Mouse (Mus musculus): ENCODE measurements around the gene Tkfc.

The Tkfc gene

DNA sequence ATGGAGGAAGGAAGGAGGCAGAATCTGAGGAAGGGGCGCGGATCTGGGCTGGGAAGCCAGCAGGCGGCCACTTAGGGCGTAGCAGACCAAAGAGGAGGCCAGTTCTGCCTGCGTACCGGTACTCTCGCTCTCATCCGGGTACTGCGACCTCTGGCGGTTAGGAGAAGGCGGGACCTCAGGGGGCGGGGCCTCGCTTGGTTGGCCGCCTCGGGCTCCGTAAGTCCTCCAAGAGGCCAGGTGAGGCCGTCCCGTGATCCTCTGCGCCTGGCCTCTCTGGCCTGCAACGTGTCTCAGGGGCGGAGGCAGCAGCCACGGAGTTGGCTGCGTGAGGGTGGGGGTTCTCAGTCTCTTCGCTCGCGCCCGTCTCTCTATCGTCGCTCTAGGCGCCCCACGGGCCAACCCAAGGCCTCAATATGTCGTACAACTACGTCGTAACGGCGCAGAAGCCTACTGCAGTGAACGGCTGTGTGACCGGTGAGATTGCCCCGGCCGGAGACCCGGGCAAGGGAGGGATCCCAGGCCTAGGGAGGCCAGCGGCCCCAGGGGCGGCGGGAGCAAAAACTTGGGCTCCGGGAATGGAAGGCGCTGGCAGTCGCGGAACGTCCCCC is at the start of gene Tkfc, which contains the start of gene Ddb1:
Gene Tkfc (minus strand): TSS at position 362 of the 608 bp plus-strand sequence.
Gene Ddb1 (plus strand): TSS at position 35 of the 608 bp plus-strand sequence.
- DNase-seq (ENCODE audit: low spot score): peak; percentile 98

DNA sequence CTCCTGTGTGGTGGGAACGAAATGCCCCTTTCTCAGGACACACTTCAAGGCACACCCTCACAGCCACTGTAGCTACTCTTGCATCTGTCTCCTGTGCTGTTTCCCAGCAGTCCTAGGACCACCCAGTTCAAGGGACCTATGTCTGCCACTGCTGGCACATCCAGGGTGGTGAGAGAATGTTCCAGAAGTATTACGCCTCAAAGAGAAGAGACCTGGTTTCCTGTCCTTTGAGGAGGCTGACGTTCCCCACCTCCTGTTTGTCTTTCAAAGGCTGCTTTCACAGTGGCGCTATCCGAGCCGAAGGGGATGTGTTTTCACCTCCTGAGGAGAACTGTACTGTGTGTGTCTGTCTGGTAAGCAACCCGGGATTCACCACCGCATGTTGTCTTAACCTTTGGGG is 42.7 kb upstream of the Tkfc start:
- no peak for DNase-seq (ENCODE audit: low spot score)

DNA sequence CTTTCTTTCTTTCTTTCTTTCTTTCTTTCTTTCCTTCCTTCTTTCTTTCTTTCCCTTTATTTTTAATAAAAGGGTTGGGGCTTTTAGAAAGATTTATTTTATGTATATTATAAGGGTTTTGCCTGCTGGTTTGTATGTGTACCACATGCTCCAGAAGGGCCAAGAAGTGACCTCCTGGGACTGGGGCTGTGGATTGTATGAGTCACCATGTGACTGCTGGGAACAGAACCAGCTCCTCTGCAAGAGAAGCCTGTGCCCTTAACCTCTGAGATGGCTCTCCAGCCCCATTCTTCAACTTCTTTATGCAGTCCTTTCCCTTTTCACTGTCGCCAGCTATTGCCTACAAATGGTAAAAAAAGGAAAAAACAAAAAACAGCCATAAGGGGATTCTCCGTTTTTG is 40.2 kb upstream of the Tkfc start:
- no peak for DNase-seq (ENCODE audit: low spot score)

DNA sequence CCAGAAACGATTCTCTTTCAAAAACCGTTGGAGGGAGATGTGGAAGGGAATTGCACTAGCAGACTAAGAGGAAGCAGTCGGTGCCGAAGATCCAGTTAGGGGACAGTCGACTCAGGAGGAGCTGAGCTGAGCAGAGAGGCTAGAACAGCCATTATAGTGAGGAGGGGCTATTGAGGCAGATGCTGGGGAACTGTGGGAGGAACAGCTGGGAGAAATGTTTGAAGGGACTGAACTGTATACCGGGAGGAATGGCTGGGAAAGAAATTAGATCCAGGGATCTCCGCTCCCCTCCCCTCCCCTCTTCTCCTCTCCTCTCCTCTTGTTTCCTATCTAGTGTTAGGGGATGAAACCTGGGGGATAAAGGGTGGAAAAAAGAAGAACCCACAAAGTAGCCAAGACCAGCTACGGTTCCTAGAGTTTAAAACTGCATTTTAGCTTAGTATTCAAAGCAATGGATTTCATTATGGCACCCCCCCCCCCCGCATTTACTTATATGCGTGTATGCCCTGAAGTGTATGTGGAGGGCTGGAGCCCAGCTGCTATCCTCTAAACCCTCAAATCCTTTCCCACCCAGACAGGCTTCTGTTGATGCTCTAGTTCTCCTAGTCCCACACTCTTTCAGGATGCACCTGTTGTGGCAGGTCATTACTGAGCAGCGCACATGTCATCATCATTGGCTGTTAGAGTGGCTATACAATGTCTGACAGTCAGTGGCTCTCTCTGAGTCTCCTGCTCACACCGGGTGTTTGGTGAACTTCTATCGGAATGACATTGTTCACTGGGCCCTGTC is 35.3 kb upstream of the Tkfc start:
- DNase-seq (ENCODE audit: low spot score): no peak

DNA sequence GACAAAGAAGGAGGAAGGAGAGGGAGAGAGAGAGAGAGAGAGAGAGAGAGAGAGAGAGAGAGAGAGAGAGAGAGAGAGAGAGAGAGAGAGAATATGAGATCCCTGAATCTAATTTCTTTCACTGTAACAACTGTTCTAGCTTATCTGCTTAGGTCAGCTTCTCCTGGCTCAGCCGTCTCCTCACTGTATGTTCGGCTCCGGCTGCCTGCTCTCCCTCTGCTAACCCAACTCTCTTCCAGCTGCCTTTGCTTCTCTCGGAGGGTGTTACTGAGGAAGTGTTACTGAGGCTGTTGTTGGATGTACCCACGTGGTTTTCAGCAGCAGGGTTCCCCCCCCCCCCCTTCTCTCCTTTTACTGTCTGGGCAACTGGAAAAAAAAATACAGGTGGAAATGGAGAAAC is 34.6 kb upstream of the Tkfc start:
- DNase-seq (ENCODE audit: low spot score): no peak

DNA sequence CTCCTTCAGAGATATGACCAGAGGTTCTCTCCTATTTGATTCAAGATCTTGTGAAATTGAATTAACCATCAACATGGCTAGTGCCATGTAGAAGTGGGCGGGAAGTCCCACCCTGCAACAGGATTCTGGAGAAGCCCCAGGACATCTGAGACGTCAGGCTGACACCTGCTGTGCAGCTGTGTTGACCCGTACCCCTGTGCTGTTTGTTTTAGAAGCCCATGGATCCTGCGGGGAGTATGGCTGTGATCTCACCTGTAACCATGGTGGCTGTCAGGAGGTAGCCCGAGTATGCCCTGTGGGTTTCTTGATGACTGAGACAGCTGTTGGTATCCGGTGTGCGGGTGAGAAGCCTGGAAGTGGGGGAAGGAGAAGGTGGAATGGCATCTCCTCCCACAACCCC is 32.4 kb upstream of the Tkfc start:
- DNase-seq (ENCODE audit: low spot score): no peak

DNA sequence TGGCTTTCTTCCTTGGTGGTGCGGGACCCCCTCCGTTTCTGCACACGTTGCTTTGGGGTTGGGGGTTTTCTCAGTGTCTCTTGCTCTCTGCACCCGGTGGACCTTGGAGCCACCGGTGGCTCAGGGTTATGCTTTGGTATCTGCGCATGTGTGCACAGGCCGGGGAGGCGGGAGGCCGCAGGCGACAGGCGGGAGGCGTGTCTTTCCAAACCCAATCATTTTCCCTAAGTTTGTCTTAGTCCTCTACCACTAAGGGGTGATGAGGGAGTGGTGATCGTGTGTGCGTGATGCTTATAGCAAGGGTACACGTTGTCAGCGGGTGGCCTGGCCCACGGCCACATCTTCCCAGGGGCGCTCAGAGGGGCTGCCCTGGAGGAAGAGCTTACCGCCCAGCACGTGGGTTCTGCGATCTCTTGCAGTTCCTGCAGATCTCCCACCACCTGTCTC is 29.4 kb upstream of the Tkfc start:
- peak; percentile 12 for DNase-seq (ENCODE audit: low spot score)

DNA sequence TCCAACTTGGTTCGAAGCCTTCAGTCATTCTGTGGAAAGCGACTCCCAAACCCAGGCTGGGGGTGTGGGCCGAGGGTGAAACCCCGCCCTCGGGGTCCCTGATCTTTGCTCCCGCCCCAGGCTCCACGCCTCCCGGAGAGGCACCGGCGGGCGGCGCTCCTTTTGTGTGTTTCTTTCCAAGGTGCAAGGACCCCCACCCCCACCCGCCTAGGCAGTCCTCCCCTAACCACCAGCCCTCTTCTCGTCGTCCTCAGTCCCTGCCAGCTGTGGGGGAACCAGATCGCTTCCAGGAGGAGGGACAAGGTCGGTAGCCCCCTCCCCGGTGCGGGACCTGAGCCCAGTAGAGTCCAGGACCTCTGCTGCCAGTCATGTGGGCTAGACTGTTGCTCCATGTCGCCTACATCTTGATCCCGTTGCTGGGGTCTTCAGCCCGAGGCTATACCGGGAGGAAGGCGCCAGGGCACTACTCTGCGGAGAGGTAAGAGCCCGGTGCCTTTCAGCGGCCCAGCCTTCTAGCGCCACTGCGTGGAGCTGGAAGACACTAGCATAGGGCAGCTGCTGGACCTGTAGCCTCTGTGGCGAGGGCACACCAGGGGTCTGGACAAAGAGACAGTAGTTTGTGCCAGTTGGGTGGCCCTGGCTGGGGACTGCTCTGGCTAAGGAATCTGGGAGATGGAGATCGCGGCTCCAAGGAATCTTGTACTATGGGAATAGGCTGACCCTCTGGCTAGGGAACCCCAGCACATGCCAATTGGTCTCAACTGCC is 28.8 kb upstream of the Tkfc start, which contains the start of gene Vwce:
Gene Vwce (plus strand): TSS at position 108 of the 766 bp plus-strand sequence.
- DNase-seq (ENCODE audit: low spot score): no peak

DNA sequence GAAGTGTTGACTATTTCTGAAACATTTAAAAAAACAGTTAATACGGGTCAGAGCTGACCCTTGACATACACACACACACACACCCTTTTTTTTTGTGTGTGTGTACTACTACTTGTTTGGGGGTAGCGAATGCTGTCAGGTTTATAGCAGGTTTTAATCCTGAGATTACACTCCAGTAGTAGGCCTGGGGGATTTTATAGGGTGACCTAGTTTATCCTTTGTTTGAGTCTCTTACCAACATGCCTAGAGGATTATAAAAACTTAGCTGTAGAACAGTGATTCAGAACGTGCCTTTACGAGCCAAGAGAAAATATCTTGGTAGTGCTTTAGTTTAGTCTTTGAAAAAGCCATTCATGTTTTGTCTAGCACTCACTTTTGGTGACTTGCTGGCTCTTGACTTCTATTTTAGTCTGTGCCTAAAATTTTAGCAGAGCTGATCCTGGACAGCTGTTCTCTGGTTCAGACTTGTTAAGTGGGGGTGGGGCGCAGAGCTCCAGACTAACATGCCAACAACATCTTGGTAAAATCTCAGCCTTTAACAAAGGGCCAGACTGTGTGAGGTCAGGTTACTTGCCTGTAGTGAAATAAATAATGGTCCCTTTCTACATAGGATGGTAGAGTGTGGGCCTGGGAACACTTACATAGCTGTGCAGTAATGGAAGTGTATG is 3.3 kb upstream of the Tkfc start:
- no peak for DNase-seq (ENCODE audit: low spot score)

DNA sequence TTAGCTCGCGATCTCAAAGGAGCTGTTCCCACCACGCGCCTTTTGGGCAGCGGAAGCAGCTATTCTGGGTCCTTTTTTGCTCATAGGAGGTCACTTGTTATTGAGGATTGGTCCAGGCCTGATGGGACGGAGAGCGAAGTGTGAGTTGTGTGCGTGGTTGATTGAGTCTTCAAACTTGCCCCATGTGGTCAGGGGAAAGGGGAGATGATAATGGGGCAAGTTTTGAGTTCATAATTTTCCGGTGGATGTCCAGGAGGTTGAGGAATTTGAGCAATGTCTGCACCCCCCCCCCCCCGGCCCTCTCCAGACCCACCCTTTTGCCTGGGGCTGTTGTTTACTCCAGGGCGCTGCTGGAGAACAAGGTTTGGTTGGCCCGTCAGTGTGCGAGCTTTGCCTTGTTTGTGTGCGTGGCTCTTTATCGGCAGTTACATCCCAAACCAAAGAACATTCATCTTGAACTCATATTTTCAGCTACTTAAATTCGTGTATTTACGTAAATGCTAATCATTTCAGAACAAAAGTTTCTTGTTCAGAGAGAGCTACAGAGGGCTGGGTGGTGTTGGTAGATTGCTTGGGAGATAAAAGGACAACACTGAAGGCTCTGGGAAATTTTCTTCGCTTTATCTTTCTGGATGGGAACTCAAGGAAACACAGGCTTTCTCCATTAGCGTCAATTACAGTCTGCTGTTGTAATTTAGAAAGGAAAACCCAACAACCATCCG is 608 bp upstream of the Tkfc start:
- no peak for DNase-seq (ENCODE audit: low spot score)

DNA sequence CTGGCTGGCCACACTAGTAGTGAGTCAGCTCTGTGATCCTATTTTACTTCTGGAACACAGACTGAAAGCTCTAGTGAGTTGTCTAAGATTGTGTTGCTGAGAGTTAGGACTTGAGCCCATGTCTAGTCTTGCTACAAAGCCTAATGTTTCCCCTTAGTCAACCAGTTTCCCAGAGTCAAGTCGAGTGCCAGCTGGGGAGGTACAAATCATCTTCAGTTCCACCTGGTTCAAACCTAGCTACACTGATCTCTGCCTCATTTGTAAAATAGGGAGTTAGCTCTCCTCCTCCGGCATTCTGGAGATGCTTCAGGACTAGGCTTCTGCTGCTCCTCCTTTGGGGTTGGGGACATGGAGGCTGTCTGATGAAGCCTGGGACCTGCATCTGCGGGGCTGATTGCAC is 920 bp downstream of the Tkfc start:
- no peak for DNase-seq (ENCODE audit: low spot score)

DNA sequence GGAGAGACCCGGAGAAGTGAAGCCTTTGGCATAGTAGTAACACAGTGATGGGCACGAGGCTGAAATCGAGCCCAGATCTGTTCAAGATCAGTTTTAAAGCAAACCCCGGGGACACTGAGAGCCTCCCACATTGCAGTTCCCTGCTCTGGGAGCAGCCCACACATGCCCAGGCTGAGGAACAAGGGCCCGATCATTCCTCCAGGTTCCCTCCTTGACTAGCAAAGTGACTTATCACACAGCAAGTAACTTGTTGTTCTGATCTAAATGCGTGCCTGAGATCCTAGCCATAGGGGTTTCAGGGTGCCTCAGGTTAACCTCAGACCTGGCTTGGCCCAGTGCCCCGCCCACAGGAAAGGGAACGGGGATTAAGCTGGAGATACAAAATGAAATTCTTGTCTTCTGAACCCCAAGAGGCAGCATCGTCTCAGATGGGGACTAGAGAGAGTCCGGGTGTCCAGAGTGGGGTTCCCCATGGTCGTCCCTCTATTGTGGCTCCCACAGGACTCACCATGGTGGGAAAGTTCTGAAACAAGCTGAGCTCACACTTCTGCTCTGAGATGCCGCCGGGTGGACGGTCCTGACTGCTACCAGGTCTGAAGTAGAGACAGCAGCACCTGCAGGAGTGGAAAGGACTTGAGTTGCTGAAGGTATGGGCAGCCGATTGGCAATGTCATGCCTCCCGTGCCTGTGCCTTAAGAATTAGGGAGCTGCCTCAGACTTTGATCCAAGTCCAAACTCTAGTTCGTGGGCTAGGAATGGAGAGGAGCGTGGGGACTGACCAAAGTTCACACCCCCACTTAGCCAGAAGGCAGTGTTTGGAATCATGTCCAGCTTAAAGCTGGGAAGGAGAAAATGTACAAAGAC is 1.6 kb downstream of the Tkfc start:
- DNase-seq (ENCODE audit: low spot score): no peak

DNA sequence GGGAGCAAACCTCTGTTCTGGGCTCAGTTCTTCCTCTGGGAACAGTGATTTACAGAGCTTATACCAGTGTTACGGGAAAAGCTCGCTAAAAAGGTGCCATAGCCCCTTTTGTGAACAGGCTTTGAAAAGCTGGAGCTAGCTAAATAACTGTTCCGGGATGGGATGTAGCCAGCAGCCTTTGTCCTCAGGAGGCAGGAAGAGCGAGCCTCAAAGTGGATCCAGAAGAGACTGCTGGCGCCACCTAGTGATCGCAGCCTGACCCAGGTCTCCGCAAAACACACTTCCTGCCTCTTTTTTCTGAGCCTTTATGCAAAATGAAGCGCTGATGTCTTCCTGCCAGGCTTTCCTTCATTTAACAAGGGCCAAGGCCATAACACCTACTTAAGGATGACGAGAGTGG is 2.7 kb downstream of the Tkfc start:
- DNase-seq (ENCODE audit: low spot score): peak; percentile 77

DNA sequence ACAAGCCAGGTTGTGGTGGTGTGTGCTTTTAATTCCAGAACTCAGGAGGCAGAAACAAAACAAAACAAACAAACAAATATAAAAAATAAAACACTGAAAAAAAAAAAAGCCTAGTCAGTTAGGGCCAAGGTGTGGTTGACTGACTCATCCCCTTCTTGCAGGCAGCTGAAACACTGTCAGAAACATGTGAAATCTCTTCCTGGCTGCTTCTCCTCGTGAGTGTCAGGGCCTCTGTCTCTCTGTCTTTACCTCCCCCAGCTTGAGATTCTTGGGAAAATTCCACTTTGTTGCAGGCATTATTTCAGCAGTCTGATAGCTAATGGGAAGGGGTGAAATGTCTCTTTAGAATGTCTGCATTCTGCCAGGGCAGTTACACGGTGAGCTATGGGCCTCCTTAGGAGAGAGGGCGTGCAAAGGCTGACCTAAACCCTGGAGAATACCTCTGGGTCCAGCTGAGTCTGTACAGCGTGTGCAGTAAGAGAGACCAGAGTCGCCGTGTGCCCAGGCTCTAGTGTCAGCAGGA is 3.1 kb downstream of the Tkfc start:
- DNase-seq (ENCODE audit: low spot score): no peak

DNA sequence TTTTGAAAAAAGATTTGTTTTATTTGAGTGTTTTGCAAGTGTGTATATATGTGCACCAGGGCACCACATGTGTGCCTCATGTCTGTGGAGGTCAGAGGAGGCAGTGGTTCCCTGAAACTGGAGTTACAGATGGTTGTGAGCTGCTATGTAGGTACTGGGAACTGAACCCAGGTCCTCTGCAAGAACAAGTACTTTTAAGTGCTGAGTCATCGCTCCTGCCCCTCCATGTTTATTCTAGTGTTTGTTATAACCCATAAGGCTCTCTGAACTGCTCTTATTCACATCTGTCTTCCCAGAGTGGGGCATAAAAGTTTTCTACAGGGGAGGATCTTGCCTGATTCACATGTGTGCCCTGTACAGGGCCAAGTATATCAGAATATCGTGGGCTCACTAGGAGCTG is 5.8 kb downstream of the Tkfc start:
- no peak for DNase-seq (ENCODE audit: low spot score)

DNA sequence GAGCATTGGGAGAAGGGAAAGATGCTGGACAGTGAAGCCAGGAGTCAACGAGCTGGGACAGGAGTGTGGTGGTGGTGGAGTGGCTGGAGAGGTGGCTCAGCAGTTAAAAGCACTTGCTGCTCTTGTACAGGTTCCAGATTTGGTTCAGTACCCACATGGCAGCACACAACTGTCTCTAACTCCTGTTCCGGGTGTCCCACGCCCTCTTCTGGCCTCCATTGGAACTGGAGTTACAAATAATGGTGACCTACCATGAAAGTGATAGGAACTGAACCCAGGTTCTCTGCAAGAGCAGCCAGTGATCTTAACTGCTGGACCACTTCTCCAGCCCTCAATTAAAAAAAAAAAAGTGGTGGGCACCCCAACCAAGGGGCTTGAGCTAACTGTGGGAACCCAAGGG is 7.3 kb downstream of the Tkfc start:
- no peak for DNase-seq (ENCODE audit: low spot score)

DNA sequence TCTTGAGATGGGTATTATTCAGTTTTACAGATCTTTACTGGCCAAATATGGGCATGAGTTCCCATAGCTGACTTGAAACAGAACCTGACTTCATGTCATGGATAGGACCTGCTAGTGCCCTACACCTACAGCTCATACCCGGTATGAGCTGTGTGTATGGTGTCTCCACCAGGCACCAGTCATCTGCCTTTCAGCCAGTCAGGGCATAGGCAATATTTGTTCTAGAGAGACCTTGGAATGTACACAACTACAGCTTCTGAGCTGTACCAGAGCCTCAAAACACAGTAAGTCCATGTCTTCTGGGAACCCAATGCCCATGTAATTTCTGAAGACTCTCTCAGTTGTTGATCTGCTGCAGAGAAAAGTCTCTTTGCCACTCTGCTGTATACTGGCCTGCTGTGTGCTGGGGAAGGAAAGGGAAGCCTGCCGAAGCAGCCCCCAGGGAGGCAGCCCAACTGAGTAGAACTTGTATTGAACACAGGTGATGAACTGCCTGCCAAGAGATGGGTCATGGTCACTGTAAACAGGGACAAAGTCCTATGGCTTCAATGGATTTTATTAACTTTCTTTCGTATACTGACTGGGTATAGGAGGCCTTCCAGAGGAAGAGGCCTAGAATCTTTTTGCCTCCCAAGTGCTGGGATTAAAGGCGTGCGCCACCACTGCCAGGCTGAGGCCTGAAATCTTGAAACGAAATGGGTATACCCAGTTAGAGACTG is 13.6 kb downstream of the Tkfc start:
- no peak for DNase-seq (ENCODE audit: low spot score)

DNA sequence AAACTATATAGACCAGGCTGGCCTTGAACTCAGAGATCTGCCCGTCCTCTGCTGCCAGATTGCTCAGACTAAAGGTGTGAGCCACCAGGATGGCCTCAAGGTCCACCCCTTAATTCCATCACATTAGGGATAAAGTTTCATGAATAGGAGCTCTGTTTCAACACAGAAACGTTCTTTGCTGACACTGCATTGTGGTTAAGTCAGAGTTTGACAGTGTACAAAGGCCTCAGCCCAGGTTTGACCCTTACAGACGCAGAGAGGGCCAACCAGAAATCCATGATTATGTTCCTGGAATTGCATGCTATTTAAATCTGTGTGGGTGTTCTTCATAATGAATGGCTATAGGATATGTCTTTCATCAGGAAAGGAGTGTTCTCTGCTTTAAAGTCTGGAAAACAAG is 15.2 kb downstream of the Tkfc start:
- DNase-seq (ENCODE audit: low spot score): no peak

DNA sequence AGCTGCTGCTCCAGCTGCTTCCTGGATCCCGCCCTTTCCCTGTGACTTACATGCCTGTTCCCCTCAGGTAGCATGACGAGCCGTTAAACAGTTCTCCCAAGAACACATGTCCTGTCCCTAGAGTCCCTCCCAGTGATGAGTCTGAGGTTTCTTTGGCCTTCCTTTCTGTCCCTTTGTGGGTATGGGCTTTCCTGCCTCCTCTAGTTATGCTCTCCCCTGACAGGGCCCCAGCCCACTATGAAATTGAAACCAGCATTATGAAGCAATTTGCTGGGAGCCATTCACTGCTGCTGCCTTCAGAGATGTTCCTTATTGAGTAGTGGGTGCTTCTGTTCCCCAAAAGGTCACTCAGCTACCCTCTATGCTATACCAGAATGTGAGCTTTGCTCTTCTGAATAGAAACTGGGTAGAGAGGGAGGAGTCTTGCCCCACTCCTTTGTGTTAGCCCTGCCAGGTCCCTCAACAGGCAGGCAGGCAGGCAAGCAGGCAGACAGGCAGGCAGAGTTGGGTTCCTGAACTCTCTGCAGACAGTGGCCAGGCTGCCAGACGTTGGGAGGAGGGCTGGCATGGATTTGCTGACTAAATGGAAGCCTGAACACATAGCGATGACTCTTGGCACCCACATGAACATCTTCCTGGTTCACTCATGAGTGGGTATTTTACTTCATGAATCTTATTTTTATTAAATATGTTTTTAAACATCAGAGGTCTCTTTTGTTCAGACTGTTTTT is 16.2 kb downstream of the Tkfc start:
- DNase-seq (ENCODE audit: low spot score): no peak

Data from layer of hippocampus, adult 9-10 months (tissue).